In the genomic region with DNA sequence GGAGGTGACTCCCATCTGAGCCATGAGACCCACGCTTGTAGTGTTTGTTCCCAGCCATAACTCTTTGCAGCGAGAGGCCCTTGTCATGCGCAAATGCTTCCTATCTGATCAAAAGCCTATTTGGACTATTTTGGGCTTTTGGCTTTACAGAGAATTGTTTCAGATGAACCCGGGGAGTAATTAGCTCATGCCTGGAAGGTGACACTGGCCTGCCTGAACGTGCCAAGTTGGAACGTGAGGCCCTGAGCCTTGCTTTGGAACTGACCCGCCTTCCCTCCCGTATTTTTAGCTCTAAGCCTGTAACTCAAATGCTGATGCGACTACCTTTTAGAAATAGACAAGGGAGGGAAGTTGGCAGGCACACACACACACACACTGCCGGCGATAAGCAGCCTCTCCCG, we compare ENCODE assay signal across 11 mouse cellular contexts.
DNase-seq lines count a peak whose midpoint lies in the region; ATAC-seq and TF ChIP-seq lines count a peak whose summit lies in the region.
"Had no signal": no experiment of that assay in that cellular context is flagged by ENCODE, and none has a peak within 500 bp of the region (broad histone marks: within the 10 kb centered on the region; RNA-seq: fewer than 3 reads in every experiment).

No protein-coding gene starts in this region.

- peak; percentile 26 for DNase-seq in gastrocnemius, postnatal 14 days
- no peak for DNase-seq in gastrocnemius, postnatal 4 days (ENCODE audit: low spot score in 2 of 2)
- peak; percentile 45 for DNase-seq in brain, embryonic 14.5 days (ENCODE audit: low read depth)
- peak; percentile 71 to 77 for DNase-seq in cerebellum, postnatal 25 days
- DNase-seq in heart, postnatal 0 days (ENCODE audit: low spot score) = peak; percentile 86
- no peak for DNase-seq in lung, adult 2 months
- no peak for DNase-seq in embryo, embryonic 9.5 days (ENCODE audit: extremely low spot score)
- no peak for DNase-seq in thymus, postnatal 14 days
- DNase-seq: kidney, adult 11 months had no signal

- TF ChIP-seq CTCF in brain, embryonic 14.5 days (IDR thresholded peaks at IDR 0.05; ENCODE audit: borderline replicate concordance, extremely low read depth, insufficient read depth, insufficient read length) = no peak
- no peak for TF ChIP-seq CTCF in heart, postnatal 0 days (IDR thresholded peaks at IDR 0.05; ENCODE audit: low read depth)
- no peak for TF ChIP-seq CTCF in lung, adult 2 months (IDR thresholded peaks at IDR 0.05; ENCODE audit: insufficient read depth, low read length)

- TF ChIP-seq POLR2A in brain, embryonic 14.5 days (IDR thresholded peaks at IDR 0.05; ENCODE audit: borderline replicate concordance, extremely low read depth, insufficient read depth, insufficient read length, poor library complexity, severe bottlenecking) = no peak
- no peak for TF ChIP-seq POLR2A in lung, adult 2 months (IDR thresholded peaks at IDR 0.05; ENCODE audit: borderline replicate concordance, extremely low read depth, low read depth, low read length)

- no peak overlapping the region for H3K9ac ChIP-seq in heart, postnatal 0 days (replicated peaks; ENCODE audit: low read depth, low read length)
- H3K9ac ChIP-seq: limb, embryonic 12.5 days; midbrain, embryonic 12.5 days had no signal

- H3K4me2 ChIP-seq in heart, postnatal 0 days (ENCODE audit: low read depth, low read length) = peak overlapping the region; percentile 36
- H3K4me2 ChIP-seq: midbrain, embryonic 12.5 days had no signal

- TF ChIP-seq EP300 in heart, postnatal 0 days (IDR thresholded peaks at IDR 0.05; ENCODE audit: low read depth) = peak; percentile 70; the same call in 1 of the 2 replicates

- peak; percentile 81 for ATAC-seq in heart, postnatal 0 days (ENCODE audit: insufficient read depth, low read depth)

- WGBS in heart, postnatal 0 days = 28% methylated on average over 12 of the region's 12 CpGs
- 59% methylated on average over 12 of the region's 12 CpGs for WGBS in lung, adult 2 months

- no peak overlapping the region; the same call in 1 of the 2 replicates for H3K4me3 ChIP-seq in heart, postnatal 0 days (ENCODE audit: low read depth, low read length)
- H3K4me3 ChIP-seq in lung, adult 2 months (replicated peaks; ENCODE audit: extremely low read depth, low read depth, low read length) = no peak overlapping the region
- H3K4me3 ChIP-seq: limb, embryonic 12.5 days; midbrain, embryonic 12.5 days had no signal

- intact Hi-C loops in gastrocnemius, postnatal 14 days (cut with DNase I; ENCODE audit: low total_unique reads) = loop anchor here (10.0 kb wide), 1 partner anchor 73 kb away; no protein-coding TSS in a partner anchor

- H3K9me3 ChIP-seq in heart, postnatal 0 days (replicated peaks; ENCODE audit: control insufficient read depth, low read length) = no peaks in the 10 kb centered on the region
- H3K9me3 ChIP-seq: limb, embryonic 12.5 days; midbrain, embryonic 12.5 days had no signal

- H3K4me1 ChIP-seq in heart, postnatal 0 days (ENCODE audit: control insufficient read depth, insufficient read depth) = peaks cover 35% of the 10 kb centered on the region
- H3K4me1 ChIP-seq in lung, adult 2 months (ENCODE audit: control insufficient read depth, insufficient read depth, low read length) = no peaks in the 10 kb centered on the region
- H3K4me1 ChIP-seq: midbrain, embryonic 12.5 days had no signal

- H3K36me3 ChIP-seq in heart, postnatal 0 days (replicated peaks; ENCODE audit: control insufficient read depth, insufficient read depth, low read length) = peaks cover 37% of the 10 kb centered on the region

- peak overlapping the region; percentile 81 for H3K27ac ChIP-seq in heart, postnatal 0 days (ENCODE audit: low read depth)
- H3K27ac ChIP-seq: midbrain, embryonic 12.5 days had no signal

- H3K27me3 ChIP-seq in heart, postnatal 0 days (ENCODE audit: control insufficient read depth, insufficient read depth, low read length) = no peaks in the 10 kb centered on the region
- H3K27me3 ChIP-seq: limb, embryonic 12.5 days; midbrain, embryonic 12.5 days had no signal

Comparison
In these comparisons a context has a peak if more than half of its experiments do, and no peak if none do; other contexts are left out.
1. DNase-seq: peak in gastrocnemius, postnatal 14 days (single experiment), brain, embryonic 14.5 days (single experiment), cerebellum, postnatal 25 days (2 of 2) and heart, postnatal 0 days (single experiment); none in gastrocnemius, postnatal 4 days (0 of 2), lung, adult 2 months (single experiment), embryo, embryonic 9.5 days (single experiment) and thymus, postnatal 14 days (single experiment).